Mouse (Mus musculus) MEL (cell line): Measurements from ENCODE around the gene Sec24d. TPM values are rescaled to one million over a fixed set of nuclear protein-coding genes. Genes with fewer than 3 reads are reported as not detected.
A peak's percentile ranks its signal among the peaks of the same experiment; 100 is the strongest.

Experiments used
- DNase-seq: peaks from one replicate; pipeline ENCODE4 v3.0.0; 2011; ENCODE audit warnings: low read depth, low spot score
- H3K27ac ChIP-seq: 2 replicates; pipeline ENCODE4 v1.5.1; 2012; ENCODE audit warnings: low read depth, mild to moderate bottlenecking, control low read depth, low read length, moderate library complexity; ENCODE audit not compliant: control insufficient read depth
- H3K27me3 ChIP-seq, 2 experiments: fragments of 150-350 bp in 1 of 2; sonication (generic) in 1 of 2; 2 replicates each; pipeline ENCODE4 v1.6.1; 2012; ENCODE audit warnings: low read length in 2 of 2, mild to moderate bottlenecking in 2 of 2, improper control_type of control experiment in 1 of 2, moderate library complexity in 1 of 2; ENCODE audit not compliant: insufficient read depth in 2 of 2, control insufficient read depth in 1 of 2
- H3K36me3 ChIP-seq, 2 experiments: 2 replicates each; pipeline ENCODE4 v1.6.1; 2012 to 2014; ENCODE audit warnings: low read length in 2 of 2, improper control_type of control experiment in 1 of 2, inconsistent platforms in 1 of 2, mild to moderate bottlenecking in 1 of 2; ENCODE audit not compliant: insufficient read depth in 2 of 2, control insufficient read depth in 1 of 2
- H3K4me1 ChIP-seq, 2 experiments: fragments of 150-350 bp in 1 of 2; sonication (generic) in 1 of 2; 2 replicates each; pipeline ENCODE4 v1.6.1; 2012; ENCODE audit warnings: low read length in 2 of 2, improper control_type of control experiment in 1 of 2, mild to moderate bottlenecking in 1 of 2; ENCODE audit not compliant: insufficient read depth in 2 of 2, control insufficient read depth in 1 of 2
- H3K4me3 ChIP-seq, 2 experiments: fragments of 150-350 bp in 1 of 2; sonication (generic) in 1 of 2; 2 replicates each; pipeline ENCODE4 v1.5.1; 2012; ENCODE audit warnings: low read depth in 2 of 2, low read length in 2 of 2, mild to moderate bottlenecking in 2 of 2, moderate library complexity in 2 of 2, control low read depth in 1 of 2, improper control_type of control experiment in 1 of 2; ENCODE audit not compliant: control insufficient read depth in 1 of 2, insufficient read depth in 1 of 2
- H3K79me2 ChIP-seq: 2 replicates; pipeline ENCODE4 v1.6.1; 2012; ENCODE audit warnings: mild to moderate bottlenecking, low read length, moderate library complexity; ENCODE audit not compliant: control insufficient read depth, poor library complexity, insufficient read depth
- H3K9ac ChIP-seq: 2 replicates; pipeline ENCODE4 v1.6.1; 2012; ENCODE audit warnings: low read depth, mild to moderate bottlenecking, control low read depth, low read length, moderate library complexity; ENCODE audit not compliant: control insufficient read depth, poor library complexity, severe bottlenecking
- H3K9me3 ChIP-seq: fragments of 150-350 bp; sonication (generic); replicated peaks from 2 replicates; pipeline ENCODE4 v1.6.1; 2012; ENCODE audit warnings: mild to moderate bottlenecking, low read length, improper control_type of control experiment, moderate library complexity; ENCODE audit not compliant: insufficient read depth
- BHLHE40 ChIP-seq: IDR thresholded peaks from 2 replicates; pipeline ENCODE4 v1.6.1; 2012; ENCODE audit warnings: low read depth, mild to moderate bottlenecking, inconsistent platforms, low read length, improper control_type of control experiment, borderline replicate concordance
- EP300 ChIP-seq, 2 experiments: IDR thresholded peaks; 2 replicates each; pipeline ENCODE4 v1.6.1; 2011; ENCODE audit warnings: improper control_type of control experiment in 2 of 2, low read length in 2 of 2, low read depth in 1 of 2, mild to moderate bottlenecking in 1 of 2
- GABPA ChIP-seq: IDR thresholded peaks from 2 replicates; pipeline ENCODE4 v1.6.1; 2012; ENCODE audit warnings: low read depth, mild to moderate bottlenecking, inconsistent platforms, low read length, improper control_type of control experiment, moderate library complexity
- GATA1 ChIP-seq: IDR thresholded peaks from 2 replicates; pipeline ENCODE4 v1.6.1; 2011; ENCODE audit warnings: low read depth, low read length, improper control_type of control experiment
- HCFC1 ChIP-seq: IDR thresholded peaks from 2 replicates; pipeline ENCODE4 v1.6.1; 2012; ENCODE audit warnings: low read depth, mild to moderate bottlenecking, inconsistent platforms, low read length, improper control_type of control experiment, moderate library complexity
- MAX ChIP-seq: IDR thresholded peaks from 2 replicates; pipeline ENCODE4 v1.6.1; 2011; ENCODE audit warnings: low read length, improper control_type of control experiment
- MYB ChIP-seq: IDR thresholded peaks from 2 replicates; pipeline ENCODE4 v1.6.1; 2011; ENCODE audit warnings: mild to moderate bottlenecking, low read depth, low read length, improper control_type of control experiment
- MYC ChIP-seq: IDR thresholded peaks from 2 replicates; pipeline ENCODE4 v1.6.1; 2011; ENCODE audit warnings: low read depth, mild to moderate bottlenecking, low read length, improper control_type of control experiment, moderate library complexity
- NELFE ChIP-seq: IDR thresholded peaks from 2 replicates; pipeline ENCODE4 v1.6.1; 2011; ENCODE audit warnings: low read depth, low read length, improper control_type of control experiment
- NRF1 ChIP-seq: IDR thresholded peaks from 2 replicates; pipeline ENCODE4 v1.6.1; 2014; ENCODE audit warnings: low read depth, mild to moderate bottlenecking, inconsistent platforms, low read length, improper control_type of control experiment, moderate library complexity; ENCODE audit not compliant: poor library complexity, insufficient read depth, severe bottlenecking
- TAL1 ChIP-seq: IDR thresholded peaks from 2 replicates; pipeline ENCODE4 v1.6.1; 2012; ENCODE audit warnings: mild to moderate bottlenecking, inconsistent platforms, low read length, moderate library complexity, mixed read lengths
- UBTF ChIP-seq: IDR thresholded peaks from 2 replicates; pipeline ENCODE4 v1.6.1; 2012; ENCODE audit warnings: low read depth, mild to moderate bottlenecking, inconsistent platforms, low read length, improper control_type of control experiment, moderate library complexity, borderline replicate concordance; ENCODE audit not compliant: insufficient read depth
- USF2 ChIP-seq, 2 experiments: IDR thresholded peaks; 2 replicates each; pipeline ENCODE4 v1.6.1; 2011 to 2012; ENCODE audit warnings: improper control_type of control experiment in 2 of 2, low read length in 2 of 2, borderline replicate concordance in 1 of 2, inconsistent platforms in 1 of 2, low read depth in 1 of 2, mild to moderate bottlenecking in 1 of 2; ENCODE audit not compliant: insufficient read depth in 1 of 2
- ZC3H11A ChIP-seq: IDR thresholded peaks from 2 replicates; pipeline ENCODE4 v1.6.1; 2012; ENCODE audit warnings: low read depth, mild to moderate bottlenecking, inconsistent platforms, low read length, improper control_type of control experiment
- ZMIZ1 ChIP-seq: IDR thresholded peaks from 2 replicates; pipeline ENCODE4 v1.6.1; 2012; ENCODE audit warnings: low read depth, mild to moderate bottlenecking, inconsistent platforms, low read length, improper control_type of control experiment, moderate library complexity
- polyA plus RNA-seq, 2 experiments: library from polyadenylated mRNA; stranded (reverse) in 1 of 2; unstranded in 1 of 2; fragments of >175 nt in 1 of 2; fragments of >200 nt in 1 of 2; gene quantifications; 2 replicates each; pipeline versions ENCODE4 v1.2.1 to v1.2.4; 2012; ENCODE audit warnings: low replicate concordance in 2 of 2, low read depth in 1 of 2; ENCODE audit not compliant: insufficient read length in 2 of 2, insufficient read depth in 1 of 2, missing spikeins in 1 of 2
- total RNA-seq: library from RNA; depleted of rRNA; stranded (reverse); fragments of 300-350 nt; gene quantifications from 2 replicates; pipeline ENCODE4 v1.2.3, GENCODE M21; 2012

Sec24d gene
- total and polyA plus RNA-seq, 3 experiments, result 10.3 to 23.9 TPM; not detected in 1

GRCm38 (mm10) chr3:123332330-123333054, 65.2 kb downstream of the Sec24d start:
- Histone ChIP-seq H3K4me3 (no peak overlapping the region), H3K27ac (peak overlapping the region; percentile 82), H3K79me2 (no peaks in the 10 kb centered on the region)

GRCm38 (mm10) chr3:123333055-123333424, 65.8 kb downstream of the Sec24d start:
- Histone ChIP-seq H3K4me1 (peaks cover 3 to 17% of the 10 kb centered on the region in 2 experiments; a peak in 3 of 4 replicates), H3K79me2 (no peaks in the 10 kb centered on the region), H3K36me3 (peaks cover 0 to 13% of the 10 kb centered on the region in 2 experiments; a peak in 3 of 4 replicates), H3K9ac (peak overlapping the region; percentile 35; the same call in 1 of the 2 replicates), H3K27me3 (no peaks in the 10 kb centered on the region), H3K4me3 (no peak overlapping the region), H3K9me3 (no peaks in the 10 kb centered on the region), H3K27ac (peak overlapping the region; percentile 82)
- DNase-seq, result peak; percentile 63
- TF ChIP-seq GABPA, result peak; percentile 59; the same call in 1 of the 2 replicates
- TF ChIP-seq GATA1, result no peak
- no peak for TF ChIP-seq NELFE
- no peak for TF ChIP-seq MYC
- TF ChIP-seq MAX, result no peak

More at GRCm38 (mm10) chr3:123332330-123333054, 65.2 kb downstream of the Sec24d start:
- Histone ChIP-seq H3K4me1 (peaks cover 3 to 17% of the 10 kb centered on the region in 2 experiments; a peak in 3 of 4 replicates), H3K36me3 (peaks cover 0 to 13% of the 10 kb centered on the region in 2 experiments; a peak in 3 of 4 replicates), H3K9ac (peak overlapping the region; percentile 35; the same call in 1 of the 2 replicates), H3K9me3 (no peaks in the 10 kb centered on the region), H3K27me3 (no peaks in the 10 kb centered on the region)
- peak; percentile 36; the same call in 1 of the 2 replicates for TF ChIP-seq GATA1
- TF ChIP-seq ZMIZ1, result no peak
- no peak for TF ChIP-seq MYB
- TF ChIP-seq MAX, result no peak
- TF ChIP-seq UBTF, result no peak
- peak; percentile 68 for DNase-seq

GRCm38 (mm10) chr3:123334947-123335346, 67.7 kb downstream of the Sec24d start:
- Histone ChIP-seq H3K36me3 (peaks cover 0 to 18% of the 10 kb centered on the region in 2 experiments; a peak in 3 of 4 replicates), H3K9me3 (no peaks in the 10 kb centered on the region), H3K27ac (no peak overlapping the region), H3K79me2 (no peaks in the 10 kb centered on the region), H3K4me1 (peaks cover 5 to 20% of the 10 kb centered on the region in 2 experiments), H3K9ac (no peak overlapping the region), H3K27me3 (no peaks in the 10 kb centered on the region), H3K4me3 (no peak overlapping the region)
- no peak for DNase-seq
- TF ChIP-seq NELFE, result no peak
- TF ChIP-seq MYB, result no peak
- TF ChIP-seq USF2 (IDR thresholded peaks at IDR 0.05; ENCODE audit: borderline replicate concordance in 1 of 2, insufficient read depth in 1 of 2, low read depth in 1 of 2, low read length in 2 of 2), result no peak
- TF ChIP-seq HCFC1, result no peak
- no peak for TF ChIP-seq GABPA
- no peak for TF ChIP-seq EP300 (IDR thresholded peaks at IDR 0.05; ENCODE audit: low read depth in 1 of 2, low read length in 2 of 2)
- no peak for TF ChIP-seq NRF1
- TF ChIP-seq MAX, result no peak
- TF ChIP-seq ZC3H11A, result no peak
- no peak for TF ChIP-seq BHLHE40
- no peak for TF ChIP-seq TAL1
